Mouse (Mus musculus): Measurements from ENCODE around the gene 1700014D04Rik. TPM values are rescaled to one million over a fixed set of nuclear protein-coding genes. Genes with fewer than 3 reads are reported as not detected.
"Not testable (repeated sequence)": the region's sequence is repeated elsewhere in the genome, so short reads cannot be mapped to it uniquely, and the experiment has no call there.

The 1700014D04Rik gene
- total RNA-seq, 2 experiments from 2014 or later: 0.66 to 0.67 TPM

DNA sequence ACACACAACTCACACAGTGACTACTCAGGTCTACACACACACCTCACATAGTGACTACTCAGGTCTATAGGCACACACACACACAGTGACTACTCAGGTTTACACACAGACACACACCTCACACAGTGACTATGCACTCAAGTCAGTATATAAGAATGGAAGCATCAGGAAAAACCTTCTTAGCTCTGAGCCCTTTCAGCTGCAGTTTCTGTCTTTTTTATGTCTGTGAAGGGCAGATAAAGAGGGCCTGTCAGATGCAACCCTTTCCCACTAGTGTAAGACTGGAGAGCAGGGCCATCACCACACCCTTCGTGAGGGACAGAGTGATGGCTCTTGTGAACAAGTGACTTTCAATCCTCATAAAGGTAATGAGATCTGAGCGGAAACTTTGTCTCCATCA lies 8.1 kb downstream of the 1700014D04Rik start:
- no peak for DNase-seq (ENCODE audit: low spot score in 2 of 2)

DNA sequence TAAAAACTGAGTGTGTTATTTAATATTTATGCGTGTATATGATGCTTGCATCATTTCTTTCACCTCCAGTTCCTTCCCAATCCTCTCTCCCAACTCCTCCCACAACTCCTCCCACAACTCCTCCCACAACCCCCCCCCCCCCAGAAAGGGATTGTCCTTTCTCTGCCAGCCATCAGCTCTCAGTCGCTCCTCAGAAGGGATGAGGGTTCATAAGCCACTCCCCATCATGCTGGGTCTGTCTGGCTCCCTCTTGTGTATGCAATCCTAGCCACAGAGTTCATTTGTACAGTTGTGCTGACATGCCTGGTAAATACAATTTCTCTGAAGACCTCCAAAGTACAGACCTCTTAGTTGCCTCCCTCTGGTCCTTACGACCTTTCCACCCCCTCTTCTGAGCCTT lies 11.4 kb downstream of the 1700014D04Rik start:
- no peak for DNase-seq (ENCODE audit: low spot score in 2 of 2)

- not testable (repeated sequence) for DNase-seq (ENCODE audit: low spot score in 2 of 2)
Observed at GRCm38 (mm10) chr13:59734347-59734746, 12.2 kb downstream of the 1700014D04Rik start.

DNA sequence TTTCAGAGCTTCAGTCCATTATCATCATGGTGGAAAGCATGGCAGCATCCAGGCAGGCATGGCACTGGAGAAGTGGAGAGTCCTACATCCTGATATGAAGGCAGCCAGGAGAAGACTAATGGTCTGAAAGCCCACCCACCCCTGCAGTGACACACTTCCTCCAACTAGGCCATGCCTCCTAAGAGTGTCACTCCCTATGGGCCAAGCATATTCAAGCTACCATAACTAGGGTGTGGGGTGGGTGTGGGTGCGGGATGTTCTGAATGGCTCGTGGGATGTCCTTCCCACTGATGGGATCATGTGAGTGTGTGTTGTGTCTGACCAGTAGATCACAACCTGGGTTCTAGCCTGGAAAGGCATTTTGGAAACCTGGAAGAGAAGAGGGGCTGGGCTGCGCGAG lies 12.6 kb downstream of the 1700014D04Rik start:
- DNase-seq (ENCODE audit: low spot score in 2 of 2): no peak

- DNase-seq (ENCODE audit: low spot score in 2 of 2): no peak
Observed at GRCm38 (mm10) chr13:59731652-59732051, 14.9 kb downstream of the 1700014D04Rik start, which contains the start of gene Spata31d1d. Gene Spata31d1d, minus strand, starts transcription at chr13:59731752.

GRCm38 (mm10) chr13:59728378-59729093 lies 18.0 kb downstream of the 1700014D04Rik start:
- peak; percentile 79 to 91 for DNase-seq (ENCODE audit: low spot score in 2 of 2)

DNA sequence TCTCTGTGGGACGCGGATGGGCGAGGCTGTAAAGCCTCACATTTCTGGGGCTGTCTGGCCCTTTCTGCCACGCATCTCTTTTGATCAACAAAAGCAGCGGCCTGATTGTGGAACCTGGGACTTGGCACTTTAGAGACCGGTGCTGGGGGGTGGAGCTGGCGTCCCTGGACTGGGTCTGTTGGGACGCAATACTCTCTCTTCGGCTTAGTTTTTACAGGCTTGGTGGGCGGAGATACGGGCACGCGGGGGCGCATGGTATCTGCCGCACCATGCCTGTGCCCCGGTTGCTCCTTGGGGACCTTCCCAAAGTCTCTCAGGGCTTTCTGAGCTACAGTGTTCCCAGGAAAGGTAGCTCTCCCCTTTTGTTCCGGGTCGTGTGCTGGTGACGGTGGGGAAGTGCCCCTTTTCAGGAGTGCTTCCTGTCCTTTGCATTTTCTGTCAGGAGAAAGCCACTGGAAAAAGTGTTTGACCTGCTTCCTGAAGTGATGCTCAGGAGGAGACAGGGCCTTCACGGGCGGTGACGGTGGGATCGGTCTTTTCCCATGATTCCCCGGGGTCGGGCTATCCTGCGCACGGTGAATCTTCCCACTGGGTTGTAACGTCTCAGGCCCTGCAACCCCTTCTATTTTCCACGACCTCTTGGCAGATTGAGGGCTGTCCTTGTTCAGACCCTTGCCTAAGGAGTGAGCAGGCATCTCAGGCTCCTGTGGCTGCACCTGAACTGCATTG lies 20.2 kb downstream of the 1700014D04Rik start:
- DNase-seq (ENCODE audit: low spot score in 2 of 2): no peak

DNA sequence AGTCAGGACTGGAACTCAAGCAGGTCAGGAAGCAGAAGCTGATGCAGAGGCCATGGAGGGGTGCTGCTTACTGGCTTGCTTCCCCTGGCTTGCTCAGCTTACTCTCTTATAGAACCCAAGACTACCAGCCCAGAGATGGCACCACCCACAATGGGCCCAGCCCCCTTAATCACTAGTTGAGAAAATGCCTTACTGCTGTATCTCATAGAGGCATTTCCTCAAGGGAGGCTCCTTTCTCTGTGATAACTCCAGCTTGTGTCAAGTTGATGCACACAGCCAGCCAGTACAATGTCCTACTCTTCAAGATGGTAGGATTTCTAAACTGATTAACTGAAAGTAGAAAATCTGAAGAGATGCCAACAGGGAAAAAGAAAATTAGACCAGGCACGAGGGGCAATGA lies 24.5 kb downstream of the 1700014D04Rik start:
- not testable (repeated sequence) for DNase-seq (ENCODE audit: low spot score in 2 of 2)

DNA sequence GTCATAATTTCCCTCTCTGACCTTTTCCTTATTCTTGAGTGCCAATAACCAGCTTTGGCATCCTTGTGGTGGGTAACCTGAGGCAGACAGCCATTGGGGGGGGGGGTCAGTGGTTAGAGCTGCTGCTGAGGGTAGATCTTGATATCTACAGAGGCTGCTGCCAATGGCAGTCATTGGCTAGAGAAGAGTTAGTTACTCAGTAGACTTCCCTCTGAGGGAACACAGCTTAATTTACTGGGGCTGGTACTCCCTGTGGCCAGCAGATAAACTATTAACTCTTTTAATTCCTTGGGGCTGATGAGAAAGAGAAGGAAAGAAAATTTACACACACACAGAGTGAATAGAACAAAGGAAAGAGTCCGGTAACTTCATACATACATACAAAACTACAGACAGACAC lies 27.1 kb downstream of the 1700014D04Rik start:
- no peak for DNase-seq (ENCODE audit: low spot score in 2 of 2)

- not testable (repeated sequence) for DNase-seq (ENCODE audit: low spot score in 2 of 2)
Observed at GRCm38 (mm10) chr13:59718857-59719440, 27.6 kb downstream of the 1700014D04Rik start.

DNA sequence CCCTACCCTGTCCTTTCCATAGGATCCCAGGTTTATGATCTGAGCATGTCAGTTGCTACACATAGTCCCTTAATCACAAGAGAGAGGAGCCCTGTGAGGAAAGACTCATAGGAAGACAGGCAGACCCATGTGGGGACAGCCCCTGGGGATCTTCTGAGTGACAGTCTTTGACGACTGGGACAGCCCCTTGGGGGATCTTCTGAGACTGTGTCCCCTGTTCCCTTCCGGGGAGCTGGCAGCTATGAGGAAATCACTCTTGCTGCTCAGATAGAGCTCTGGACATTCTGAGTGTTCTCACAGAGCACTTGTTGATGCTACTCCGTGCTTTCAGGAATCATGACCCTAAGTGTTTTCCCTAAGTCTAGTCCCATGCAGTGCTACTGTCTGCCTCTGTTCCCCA lies 32.8 kb downstream of the 1700014D04Rik start:
- no peak for DNase-seq (ENCODE audit: low spot score in 2 of 2)

GRCm38 (mm10) chr13:59711984-59712383 lies 34.6 kb downstream of the 1700014D04Rik start, which contains the start of gene Spata31d1b:
Gene Spata31d1b, plus strand, starts transcription at chr13:59712284.
- not testable (repeated sequence) for DNase-seq (ENCODE audit: low spot score in 2 of 2)

DNA sequence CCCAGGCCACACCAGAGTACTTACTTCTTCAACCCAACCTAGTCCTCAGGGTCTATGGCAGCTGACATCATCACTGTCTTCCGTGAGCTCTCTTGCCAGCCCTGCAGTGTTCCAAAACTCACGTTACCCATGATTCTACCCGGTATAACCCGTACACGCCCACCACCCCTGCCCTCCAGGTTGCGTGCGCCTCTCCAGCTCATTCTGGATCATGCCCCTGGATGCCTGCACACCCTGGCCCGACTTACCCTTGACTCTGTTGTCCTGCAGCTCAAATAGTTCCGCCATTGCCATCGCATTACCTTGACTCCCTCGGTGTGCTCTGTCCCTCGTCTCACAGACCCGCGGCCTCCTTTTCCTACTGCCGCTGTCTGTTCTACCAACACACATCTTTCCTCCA lies 36.3 kb downstream of the 1700014D04Rik start, which contains the start of gene Spata31d1a:
Gene Spata31d1a, minus strand, starts transcription at position 101 of the 400 bp plus-strand sequence.
- no peak for DNase-seq (ENCODE audit: low spot score in 2 of 2)

- DNase-seq (ENCODE audit: low spot score in 2 of 2): peak; percentile 22 to 33
Observed at GRCm38 (mm10) chr13:59704562-59704961, 42.0 kb downstream of the 1700014D04Rik start.

- peak in 1 of 2 experiments; percentile 21 for DNase-seq (ENCODE audit: low spot score in 2 of 2)
Observed at GRCm38 (mm10) chr13:59703514-59703913, 43.0 kb downstream of the 1700014D04Rik start.

DNA sequence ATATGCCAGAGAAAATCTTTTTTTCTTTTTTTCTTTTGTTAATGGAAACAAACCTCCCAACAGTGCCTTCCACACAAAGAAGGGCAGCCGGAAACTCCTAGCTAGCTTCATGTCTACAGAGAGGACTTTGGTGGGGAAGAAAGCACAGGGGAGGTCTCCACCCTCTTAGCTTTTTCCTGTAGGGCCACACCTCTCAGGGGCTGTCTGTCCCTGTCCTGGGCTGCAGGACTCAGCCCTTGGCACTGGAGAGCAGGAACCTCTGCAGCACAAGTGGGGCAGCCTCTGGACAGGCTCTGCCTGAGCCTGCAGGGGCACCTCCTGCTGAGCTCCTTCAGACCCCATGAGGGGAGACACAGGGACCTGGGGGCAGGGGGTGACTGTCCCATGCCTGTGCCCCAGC lies 46.4 kb downstream of the 1700014D04Rik start:
- not testable (repeated sequence) for DNase-seq (ENCODE audit: low spot score in 2 of 2)

DNA sequence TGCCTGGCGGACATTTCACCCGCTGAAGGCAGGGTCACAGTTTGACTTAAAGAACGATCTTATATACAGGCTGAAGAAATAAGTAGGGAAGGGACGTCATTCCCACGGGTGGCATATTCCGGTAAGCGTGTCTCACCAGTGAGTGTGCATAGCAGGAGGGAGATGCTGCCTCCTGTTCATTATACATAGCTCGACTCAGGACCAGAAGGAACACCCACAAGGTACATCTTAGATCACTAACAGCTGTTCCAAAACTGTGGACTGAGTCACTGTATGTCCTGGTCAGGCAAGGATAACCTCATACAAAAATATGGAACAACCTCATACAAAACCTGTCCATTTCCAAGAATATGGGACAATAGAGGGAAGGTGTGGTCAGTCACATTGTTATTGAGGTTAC lies 47.4 kb downstream of the 1700014D04Rik start:
- no peak for DNase-seq (ENCODE audit: low spot score in 2 of 2)

GRCm38 (mm10) chr13:59695781-59696180 lies 50.8 kb downstream of the 1700014D04Rik start:
- no peak for DNase-seq (ENCODE audit: low spot score in 2 of 2)

DNA sequence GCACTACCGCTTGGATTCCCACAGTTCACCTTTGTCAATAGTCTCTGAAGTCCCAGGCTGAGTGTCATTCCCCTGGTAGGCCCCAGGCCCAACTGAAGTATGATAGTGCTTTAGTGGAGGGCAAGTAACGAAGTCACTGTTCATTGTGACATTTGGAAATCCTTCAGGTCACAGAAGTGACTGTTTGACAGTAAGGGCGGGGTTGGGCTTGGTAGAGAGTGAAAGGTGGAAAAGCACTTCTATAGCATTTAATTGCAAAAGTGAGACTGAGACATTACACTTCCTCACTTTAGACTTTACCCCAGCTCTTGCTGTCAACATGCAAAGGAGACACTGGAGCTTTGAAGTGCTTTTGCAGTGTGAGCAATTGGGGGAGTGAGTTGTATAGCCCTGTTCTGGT lies 52.5 kb downstream of the 1700014D04Rik start, which contains the start of gene 4921517D22Rik:
Gene 4921517D22Rik, minus strand, starts transcription at position 101 of the 400 bp plus-strand sequence.
- no peak for DNase-seq (ENCODE audit: low spot score in 2 of 2)

- no peak for DNase-seq (ENCODE audit: low spot score in 2 of 2)
Observed at GRCm38 (mm10) chr13:59691478-59691877, 55.1 kb downstream of the 1700014D04Rik start.

Data from layer of hippocampus, adult 18-20 months (tissue).